Mouse (Mus musculus) testis, adult 2 months (tissue): ENCODE results near the gene A430078G23Rik.

ENCODE experiments used
- CTCF ChIP-seq: fragments of 200-500 bp; IDR thresholded peaks from 2 replicates; pipeline ENCODE4 v1.5.1; 2012; ENCODE audit warnings: low read depth, mild to moderate bottlenecking, inconsistent platforms, low read length, moderate library complexity; ENCODE audit not compliant: control insufficient read depth, insufficient read depth, insufficient replicate concordance
- POLR2A ChIP-seq: fragments of 200-500 bp; IDR thresholded peaks from 2 replicates; pipeline ENCODE4 v1.6.1; 2012; ENCODE audit warnings: low read depth, mild to moderate bottlenecking, inconsistent platforms, low read length, moderate library complexity; ENCODE audit not compliant: control insufficient read depth

DNA sequence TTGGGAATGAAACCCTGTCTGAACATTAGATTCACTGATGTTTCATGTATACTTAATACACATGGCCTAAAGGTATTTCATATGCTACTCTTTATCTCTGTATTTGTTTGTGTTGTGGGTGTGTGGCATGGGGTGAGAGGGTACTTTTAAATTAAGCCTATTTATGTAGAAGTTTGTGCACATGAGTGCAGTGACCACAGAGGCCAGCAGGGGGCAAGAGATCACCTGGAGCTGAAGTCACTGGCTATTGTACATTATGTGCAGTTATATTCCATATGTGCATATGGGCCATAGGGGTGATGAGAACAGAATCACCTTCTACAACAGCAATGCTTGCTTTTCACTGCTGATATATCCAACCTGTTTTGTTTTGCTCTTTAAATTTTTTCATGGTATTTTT is 22.5 kb downstream of the A430078G23Rik start:
- TF ChIP-seq POLR2A, result no peak
- peak; percentile 9; the same call in 1 of the 2 replicates for TF ChIP-seq CTCF
